Mouse (Mus musculus) retina, embryonic 14.5 days (tissue): ENCODE measurements at regions not wholly inside any gene's neighbourhood (a gene's known extent, or its start where the extent isn't known, plus 50 kb on each side); places are given as distances from the start of the nearest gene placed in this dataset.

Source experiments
- DNase-seq: peaks from one replicate; pipeline ENCODE4 v3.0.0-alpha.2; 2015; ENCODE audit warnings: low spot score

DNA sequence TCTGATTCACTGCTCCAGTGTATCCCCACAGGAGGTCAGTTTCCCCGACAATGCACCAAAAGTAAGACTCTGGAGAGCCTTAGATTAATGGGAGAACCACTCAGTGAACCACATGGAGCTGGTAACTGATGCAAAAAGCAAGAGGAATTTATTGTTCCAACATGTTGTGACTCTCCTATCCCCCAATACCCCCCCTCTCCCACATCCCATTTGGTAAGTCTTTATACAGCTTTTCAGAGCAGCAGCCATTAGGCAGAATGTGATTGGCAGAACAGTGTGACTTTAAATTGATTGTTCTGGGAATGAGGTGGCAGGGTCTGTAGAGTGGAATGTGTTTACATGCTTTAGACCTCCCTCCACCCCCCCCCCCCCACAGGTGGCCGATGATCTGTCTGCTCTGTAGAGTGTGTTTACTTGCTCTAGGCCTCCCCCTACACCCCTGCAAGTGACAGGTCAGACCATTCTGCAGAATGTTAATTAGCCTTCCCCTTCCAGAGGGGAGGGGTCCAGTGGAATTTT, 6497.8 kb upstream of the Gm7489 start:
- peak; percentile 2 for DNase-seq
